Mouse (Mus musculus): ENCODE results near the gene Scgb1b12. TPM values are rescaled to one million over a fixed set of nuclear protein-coding genes. Genes with fewer than 3 reads are reported as not detected.

Scgb1b12 gene
- polyA plus RNA-seq (2012; rRNA removed) = not detected in 2 replicates

GRCm38 (mm10) chr7:32333882-32334281 lies at the start of gene Scgb1b12:
Scgb1b12 (plus strand) TSS chr7:32334182.

GRCm38 (mm10) chr7:32327145-32327544 lies 6.8 kb upstream of the Scgb1b12 start, which contains the start of gene Scgb2b12:
Scgb2b12 (minus strand) TSS chr7:32327245.

Other genes with a start within 250 kb of the Scgb1b12 start
- gene Scgb1b10, start 233.3 kb upstream of the Scgb1b12 start, polyA plus RNA-seq (2012; rRNA removed) = not detected in 2 replicates
- gene Scgb2b11, start 123.0 kb upstream of the Scgb1b12 start, polyA plus RNA-seq (2012; rRNA removed) = not detected in 2 replicates
- not detected in 2 replicates for gene Scgb1b11, start 111.3 kb upstream of the Scgb1b12 start, polyA plus RNA-seq (2012; rRNA removed)
- not detected in 2 replicates for gene Scgb2b12, start 6.9 kb upstream of the Scgb1b12 start, polyA plus RNA-seq (2012; rRNA removed)
- gene Scgb1b29, start 107.4 kb downstream of the Scgb1b12 start, polyA plus RNA-seq (2012; rRNA removed) = not detected in 2 replicates